Mouse (Mus musculus): ENCODE measurements around the gene Lrwd1. TPM values are rescaled to one million over a fixed set of nuclear protein-coding genes. Genes with fewer than 3 reads are reported as not detected.
"Not testable (repeated sequence)": the region's sequence is repeated elsewhere in the genome, so short reads cannot be mapped to it uniquely, and the experiment has no call there.

The Lrwd1 gene
- total RNA-seq (2021) = 1 to 10 TPM; 5.7 to 6.6 TPM

DNA sequence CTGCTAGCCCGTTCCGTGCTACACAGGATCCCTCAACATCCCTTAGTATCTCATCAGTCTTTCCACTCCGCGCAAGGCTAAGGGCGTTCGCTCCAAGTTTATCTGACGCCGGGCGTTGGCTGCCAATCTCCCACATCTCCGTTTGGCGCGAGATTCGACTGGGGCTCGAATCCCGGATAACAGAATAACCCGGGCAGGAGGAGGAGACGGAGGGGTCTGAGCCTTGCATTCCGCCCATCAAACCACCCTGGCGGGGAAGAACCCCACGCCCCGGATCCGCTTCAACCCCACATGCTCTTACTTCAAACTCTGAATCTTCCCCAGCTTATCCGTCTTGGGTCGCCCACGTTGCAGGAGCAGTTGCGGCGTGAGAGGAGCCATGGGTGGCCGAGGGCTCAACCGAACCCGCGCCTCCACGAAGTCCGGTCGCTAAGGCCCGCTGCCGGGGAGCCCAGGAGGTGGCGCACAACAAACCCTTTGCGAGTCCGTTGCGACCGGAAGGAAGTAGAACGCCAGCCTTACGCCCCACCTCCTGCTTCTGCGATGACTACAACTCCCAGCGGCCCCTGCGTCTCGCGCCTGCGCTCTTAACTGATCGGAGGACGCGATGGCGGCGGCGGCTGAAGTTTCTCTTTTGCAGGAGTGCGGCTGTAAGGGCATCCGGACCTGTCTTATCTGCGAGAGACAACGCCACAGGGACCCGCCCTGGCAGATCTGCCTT, at the start of gene Lrwd1, which contains the start of gene Alkbh4:
TSS of gene Lrwd1 (minus strand) at position 504 of the 721 bp plus-strand sequence.
TSS of gene Alkbh4 (plus strand) at position 576 of the 721 bp plus-strand sequence.
- intact Hi-C loops (cut with DNase I) = loop anchor here (1.0 kb wide), 2 partner anchors 18 to 51 kb away; no protein-coding TSS in a partner anchor
- DNase-seq = peak; percentile 94 to 95

DNA sequence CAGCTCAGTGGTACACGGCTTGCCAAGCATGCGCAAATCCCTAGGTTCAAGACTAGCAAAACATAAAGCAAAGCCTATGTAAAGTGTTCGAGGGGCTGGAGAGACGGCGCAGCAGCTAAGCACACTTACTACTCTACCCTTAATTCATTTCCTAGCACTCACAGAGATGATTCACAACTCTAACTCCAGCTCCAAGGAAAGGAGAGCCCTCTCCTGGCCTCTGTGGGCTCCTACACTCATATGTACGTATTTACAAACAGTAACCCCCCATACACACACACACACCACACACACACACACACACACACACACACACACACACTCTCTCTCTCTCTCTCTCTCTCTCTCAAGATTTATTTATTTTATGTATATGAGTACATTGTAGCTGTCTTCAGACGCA, 47.9 kb upstream of the Lrwd1 start:
- intact Hi-C loops (cut with DNase I) = no loop called here
- no peak for DNase-seq

GRCm38 (mm10) chr5:136182830-136183229, 47.0 kb upstream of the Lrwd1 start:
- intact Hi-C loops (cut with DNase I) = no loop called here
- no peak for DNase-seq

GRCm38 (mm10) chr5:136182049-136182448, 46.2 kb upstream of the Lrwd1 start:
- intact Hi-C loops (cut with DNase I) = no loop called here
- no peak for DNase-seq

DNA sequence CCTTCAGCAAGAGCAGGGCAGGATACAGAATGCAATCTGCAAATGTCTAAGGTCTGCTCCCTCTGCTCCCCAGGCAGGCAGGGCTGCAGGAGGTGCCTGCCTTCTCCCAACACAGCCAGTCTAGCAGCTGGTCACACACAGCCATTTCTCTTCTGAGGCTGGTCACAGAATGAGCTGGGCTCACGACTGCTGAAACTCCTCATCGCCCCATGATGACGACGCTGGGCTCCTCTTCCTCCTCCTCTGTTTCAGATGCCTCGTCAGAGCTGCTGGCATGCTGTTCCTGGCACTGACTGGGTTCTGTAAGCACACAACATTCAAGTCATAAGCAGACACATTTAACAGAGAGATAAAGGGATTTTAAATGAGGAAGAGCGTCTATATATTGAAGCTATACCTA, 45.3 kb upstream of the Lrwd1 start:
- intact Hi-C loops (cut with DNase I) = no loop called here
- DNase-seq = no peak

DNA sequence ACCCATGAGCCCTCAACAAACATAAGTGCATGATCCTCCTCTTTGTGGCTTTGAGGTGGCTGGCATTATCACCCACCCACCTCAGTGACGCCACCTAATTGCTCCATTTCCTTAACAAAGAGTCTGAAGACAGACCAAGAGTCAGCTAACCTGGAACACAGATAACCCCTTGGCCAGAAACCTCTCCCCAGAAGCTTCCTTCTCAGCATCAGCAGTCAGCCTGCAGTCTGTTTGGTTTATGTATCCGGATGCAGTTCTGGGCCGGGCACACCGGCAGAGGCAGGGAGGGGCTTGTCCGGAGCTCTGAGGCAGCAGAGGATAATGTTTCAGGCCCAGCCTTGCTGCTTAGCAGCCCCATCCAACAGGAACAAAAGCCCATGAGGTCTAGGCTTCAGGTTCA, 43.7 kb upstream of the Lrwd1 start:
- intact Hi-C loops (cut with DNase I) = no loop called here
- no peak for DNase-seq

GRCm38 (mm10) chr5:136173606-136174463, 38.0 kb upstream of the Lrwd1 start:
- DNase-seq = peak in 1 of 2 experiments; percentile 30
- intact Hi-C loops (cut with DNase I) = no loop called here

- intact Hi-C loops (cut with DNase I) = no loop called here
- no peak for DNase-seq
Observed at GRCm38 (mm10) chr5:136172939-136173338, 37.1 kb upstream of the Lrwd1 start.

DNA sequence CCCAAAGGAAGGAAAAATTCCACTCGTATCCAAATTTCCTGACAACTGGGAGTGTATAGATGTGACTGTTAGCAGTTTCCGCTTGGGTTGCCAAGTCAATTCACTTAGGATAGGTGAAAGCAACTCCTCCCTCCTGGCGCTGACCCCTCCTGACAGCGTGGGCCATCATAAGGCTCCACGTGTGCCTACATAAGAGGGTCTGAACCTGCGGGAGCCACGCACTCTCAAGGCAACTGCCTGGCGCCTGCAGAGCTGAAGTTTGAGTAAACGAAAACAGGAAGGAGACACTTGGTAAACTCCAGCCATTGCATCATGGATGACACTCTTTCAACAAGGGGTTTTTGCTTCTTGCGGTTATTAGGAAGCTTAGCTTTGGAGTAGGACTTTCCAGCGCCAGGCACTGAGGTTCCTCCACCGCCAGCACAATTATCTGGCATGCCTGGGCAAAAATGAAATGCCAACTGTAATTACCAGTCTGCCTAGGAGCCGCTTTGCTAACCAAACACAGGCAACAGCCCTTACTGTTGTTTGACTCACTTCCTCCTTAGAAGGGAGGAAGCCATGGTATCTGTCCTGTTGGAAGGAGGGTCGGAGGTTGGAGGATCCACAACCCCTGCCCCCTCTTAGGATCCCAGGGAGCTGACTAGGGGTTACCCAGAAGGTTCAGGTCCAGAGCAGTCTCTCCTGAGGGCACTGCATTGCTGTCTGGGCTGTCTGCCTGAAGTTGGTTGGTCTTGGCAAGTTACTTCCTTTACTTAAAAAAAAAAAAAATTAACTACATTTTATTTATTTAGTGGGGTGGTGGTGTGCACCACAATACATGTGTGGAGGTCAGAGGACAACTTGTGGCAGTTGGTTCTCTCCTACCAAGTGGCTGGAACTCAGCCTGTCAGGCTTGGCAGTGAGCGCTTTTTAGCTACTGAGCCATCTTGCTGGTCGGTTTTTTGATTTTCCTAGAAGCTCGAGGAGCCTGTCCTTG, 35.8 kb upstream of the Lrwd1 start:
- no peak for DNase-seq
- intact Hi-C loops (cut with DNase I) = no loop called here

DNA sequence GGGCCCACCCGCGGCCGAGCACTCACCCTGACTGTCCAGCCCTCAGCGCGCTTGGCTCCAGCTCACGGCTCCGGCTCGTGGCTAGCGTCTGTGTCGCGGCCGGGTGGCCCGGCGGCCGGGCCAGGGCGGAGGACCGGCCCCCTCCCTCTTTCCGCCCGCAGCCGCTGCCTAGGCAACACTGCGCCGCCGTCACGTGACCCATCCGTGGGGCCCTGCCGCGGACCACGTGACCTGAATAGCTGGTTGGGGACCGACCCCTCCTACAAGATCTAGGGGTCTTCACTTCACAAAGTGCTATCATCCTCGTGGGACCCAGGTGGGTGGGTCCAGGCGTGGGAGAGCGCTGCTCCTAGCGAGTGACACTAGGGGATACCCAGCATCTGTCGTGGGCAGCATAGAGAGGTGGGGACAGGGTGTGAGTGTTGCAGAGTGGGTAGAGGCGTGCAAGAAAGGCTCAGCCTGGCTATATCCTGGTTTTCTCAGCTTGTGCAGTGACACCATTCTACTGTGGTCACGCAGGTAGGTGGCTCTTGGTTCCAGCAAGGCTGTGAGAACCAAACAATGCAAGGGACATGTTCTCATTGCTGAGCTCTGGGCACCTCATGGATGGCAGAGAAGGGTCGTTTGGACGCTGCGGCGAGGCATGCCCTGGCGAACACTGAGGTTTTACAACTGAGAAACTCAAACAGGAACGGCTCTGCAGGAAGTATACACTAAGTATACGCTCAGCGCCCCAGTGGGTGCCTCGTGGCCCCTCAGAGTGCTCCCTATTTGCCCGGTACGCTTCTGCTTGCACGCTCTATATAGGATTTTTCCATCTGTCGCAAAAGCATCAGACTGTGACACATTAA, 34.9 kb upstream of the Lrwd1 start, which contains the start of gene Orai2:
TSS of gene Orai2 (minus strand) at position 202 of the 851 bp plus-strand sequence.
- intact Hi-C loops (cut with DNase I) = no loop called here
- peak; percentile 77 to 81 for DNase-seq

- peak; percentile 33 to 50 for DNase-seq
- intact Hi-C loops (cut with DNase I) = no loop called here
Observed at GRCm38 (mm10) chr5:136169626-136170511, 34.0 kb upstream of the Lrwd1 start.

DNA sequence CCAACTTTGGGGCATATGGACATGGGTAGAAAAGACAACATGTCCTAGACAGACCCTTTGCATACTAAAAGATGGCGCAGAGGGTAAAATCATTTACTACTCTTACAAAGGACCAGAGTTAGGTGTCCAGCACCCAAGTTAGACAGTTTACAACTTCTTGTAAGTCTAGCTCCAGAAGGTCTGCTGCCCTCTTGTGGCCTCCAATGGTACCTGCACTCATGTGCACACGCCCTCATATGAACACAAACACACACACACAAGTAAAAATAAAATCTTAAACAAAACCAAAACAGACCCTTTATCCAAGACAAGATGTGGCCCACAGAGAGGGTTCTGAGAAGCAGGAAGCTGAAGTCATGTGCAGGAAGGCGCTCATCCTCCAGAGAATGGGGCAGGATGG, 32.2 kb upstream of the Lrwd1 start:
- intact Hi-C loops (cut with DNase I) = no loop called here
- no peak for DNase-seq

DNA sequence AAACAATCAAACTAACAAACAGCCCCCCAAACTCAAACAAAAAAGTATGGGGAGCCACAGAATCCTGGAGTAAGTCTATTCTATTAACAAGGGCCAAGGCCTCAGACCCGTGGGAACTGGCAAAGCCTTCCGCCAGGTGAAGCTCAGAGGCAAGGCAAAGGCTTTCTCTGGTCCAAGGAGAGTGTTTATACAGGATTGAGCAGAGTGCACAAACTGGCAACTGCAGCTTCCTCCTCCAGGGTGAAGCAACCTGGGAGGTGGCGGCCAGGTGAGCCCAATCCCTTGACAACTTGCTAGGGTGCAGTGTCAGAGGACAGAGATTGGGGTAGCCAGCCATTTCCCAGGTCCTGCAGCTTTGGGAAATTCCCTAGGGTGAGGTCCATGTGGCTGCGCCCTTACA, 31.4 kb upstream of the Lrwd1 start:
- no peak for DNase-seq
- intact Hi-C loops (cut with DNase I) = no loop called here

DNA sequence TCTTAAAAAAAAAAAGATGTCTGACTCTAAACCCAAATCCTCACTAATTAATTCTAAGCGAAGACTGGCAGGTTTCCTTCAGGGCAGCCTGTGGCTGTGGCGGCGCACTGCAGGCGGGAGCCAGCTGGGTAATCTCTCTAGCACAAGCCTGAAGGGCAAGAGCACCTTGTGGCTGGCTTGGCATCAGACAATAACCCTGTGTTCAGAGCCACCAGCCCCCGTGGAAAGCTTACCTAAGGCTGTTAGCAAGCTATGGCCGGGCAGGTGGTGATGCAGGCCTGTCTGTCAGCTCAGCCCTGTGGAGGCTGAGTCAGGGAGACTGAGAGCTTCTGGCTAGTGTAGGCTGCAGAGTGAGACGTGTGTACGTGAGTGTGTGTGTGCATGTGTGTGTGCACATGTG, 29.4 kb upstream of the Lrwd1 start:
- intact Hi-C loops (cut with DNase I) = no loop called here
- no peak for DNase-seq

- no peak for DNase-seq
- intact Hi-C loops (cut with DNase I) = no loop called here
Observed at GRCm38 (mm10) chr5:136163807-136164474, 28.1 kb upstream of the Lrwd1 start.

DNA sequence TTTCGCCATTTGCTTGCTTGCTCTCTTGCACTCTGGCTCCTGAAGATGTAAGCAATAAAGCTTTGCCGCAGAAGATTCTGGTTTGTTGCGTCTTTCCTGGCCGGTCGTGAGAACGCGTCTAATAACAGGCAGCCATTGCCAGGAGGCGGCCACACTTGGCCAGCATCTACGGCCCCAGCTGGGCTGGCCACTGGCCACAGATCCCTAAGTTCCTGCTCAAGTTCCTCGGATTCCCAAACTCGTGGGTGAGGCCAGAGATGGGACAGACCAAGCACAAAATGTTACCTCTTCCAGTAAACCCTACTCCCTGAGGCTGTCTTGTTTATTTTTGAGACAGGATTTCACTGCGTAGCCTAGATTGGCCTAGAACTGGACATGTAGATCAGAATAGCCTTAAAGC, 24.2 kb upstream of the Lrwd1 start:
- peak; percentile 73 for DNase-seq
- intact Hi-C loops (cut with DNase I) = not testable (repeated sequence)

- DNase-seq = no peak
- intact Hi-C loops (cut with DNase I) = no loop called here
Observed at GRCm38 (mm10) chr5:136155399-136155798, 19.5 kb upstream of the Lrwd1 start.

GRCm38 (mm10) chr5:136152365-136152764, 16.5 kb upstream of the Lrwd1 start:
- intact Hi-C loops (cut with DNase I) = no loop called here

More at GRCm38 (mm10) chr5:136152365-136152764, 16.5 kb upstream of the Lrwd1 start:
- peak; percentile 28 to 46 for DNase-seq
